In the genomic region with DNA sequence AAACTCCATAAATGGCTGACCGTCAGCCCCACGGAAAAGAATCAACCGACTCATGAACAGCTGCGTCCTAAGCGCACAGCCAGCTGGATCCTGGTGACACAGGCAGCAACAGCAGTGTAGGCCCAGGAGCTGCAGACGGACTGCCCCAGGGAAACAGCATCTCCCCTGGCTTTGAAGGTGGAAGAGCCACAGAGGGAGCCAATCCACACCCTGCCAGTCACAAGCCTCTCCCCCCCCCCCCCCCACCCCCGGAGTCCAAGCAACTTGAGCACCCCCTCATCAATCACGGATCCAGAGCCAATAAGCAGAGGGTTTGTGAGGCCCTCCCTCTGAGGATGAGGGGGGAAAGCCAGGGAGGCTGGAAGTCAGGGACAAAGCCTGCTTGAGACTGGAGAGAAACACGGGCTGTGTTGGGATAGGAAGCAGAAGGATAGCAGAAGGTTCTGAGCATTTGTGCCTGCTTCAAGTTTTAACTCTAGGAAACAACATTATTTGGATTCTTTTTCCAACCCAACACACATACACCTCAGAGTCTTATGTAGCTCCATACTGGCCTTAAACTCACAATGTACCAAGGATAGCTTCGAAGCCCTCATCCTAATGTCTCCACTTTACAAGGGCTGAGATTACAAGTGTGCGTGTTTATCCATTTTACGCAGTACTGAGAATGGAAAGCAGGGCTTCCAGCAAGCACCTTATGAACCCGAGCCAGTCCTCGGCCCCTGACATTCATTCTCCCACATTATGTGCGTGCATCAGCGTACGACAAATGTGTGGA, we compare ENCODE assay signal across 11 mouse cellular contexts. TPM values are rescaled to one million over a fixed set of nuclear protein-coding genes. Genes with fewer than 3 reads are reported as not detected.
DNase-seq lines count a peak whose midpoint lies in the region; ATAC-seq and TF ChIP-seq lines count a peak whose summit lies in the region.
"Had no signal": no experiment of that assay in that cellular context is flagged by ENCODE, and none has a peak within 500 bp of the region (broad histone marks: within the 10 kb centered on the region; RNA-seq: fewer than 3 reads in every experiment).

No protein-coding gene starts in this region.

- H3K9ac ChIP-seq in forebrain, postnatal 0 days = no peak overlapping the region
- H3K9ac ChIP-seq in hindbrain, embryonic 12.5 days = no peak overlapping the region
- H3K9ac ChIP-seq in neural tube, embryonic 11.5 days (ENCODE audit: low read length) = no peak overlapping the region

- no peak overlapping the region for H3K4me2 ChIP-seq in forebrain, postnatal 0 days (ENCODE audit: low read depth)
- H3K4me2 ChIP-seq in hindbrain, embryonic 12.5 days (replicated peaks) = peak overlapping the region; percentile 29
- peak overlapping the region; percentile 26; the same call in 1 of the 2 replicates for H3K4me2 ChIP-seq in neural tube, embryonic 11.5 days (ENCODE audit: low read depth)

- H3K4me3 ChIP-seq in embryonic facial prominence, embryonic 10.5 days = peak overlapping the region; percentile 13; the same call in 1 of the 2 replicates
- H3K4me3 ChIP-seq in forebrain, postnatal 0 days (ENCODE audit: low read depth, low read length) = no peak overlapping the region
- H3K4me3 ChIP-seq in hindbrain, embryonic 12.5 days = no peak overlapping the region
- H3K4me3 ChIP-seq in neural tube, embryonic 11.5 days (ENCODE audit: low read depth, low read length) = no peak overlapping the region
- no peak overlapping the region for H3K4me3 ChIP-seq in lung, adult 2 months (replicated peaks; ENCODE audit: extremely low read depth, low read depth, low read length)

- no peaks in the 10 kb centered on the region for H3K36me3 ChIP-seq in embryonic facial prominence, embryonic 10.5 days (replicated peaks)
- no peaks in the 10 kb centered on the region for H3K36me3 ChIP-seq in forebrain, postnatal 0 days (ENCODE audit: insufficient read depth)
- no peaks in the 10 kb centered on the region for H3K36me3 ChIP-seq in hindbrain, embryonic 12.5 days
- no peaks in the 10 kb centered on the region for H3K36me3 ChIP-seq in neural tube, embryonic 11.5 days (ENCODE audit: control insufficient read depth, insufficient read depth, low read length)

- H3K27ac ChIP-seq in embryonic facial prominence, embryonic 10.5 days (replicated peaks) = peak overlapping the region; percentile 67
- no peak overlapping the region for H3K27ac ChIP-seq in forebrain, postnatal 0 days (ENCODE audit: low read depth, low read length)
- no peak overlapping the region for H3K27ac ChIP-seq in hindbrain, embryonic 12.5 days
- H3K27ac ChIP-seq in neural tube, embryonic 11.5 days (ENCODE audit: low read depth, low read length) = no peak overlapping the region

- no peak for TF ChIP-seq CTCF in forebrain, postnatal 0 days (IDR thresholded peaks at IDR 0.05; ENCODE audit: low read depth)
- no peak for TF ChIP-seq CTCF in lung, adult 2 months (IDR thresholded peaks at IDR 0.05; ENCODE audit: insufficient read depth, low read length)

- WGBS in embryonic facial prominence, embryonic 10.5 days = 55% methylated on average over 17 of the region's 17 CpGs
- WGBS in forebrain, postnatal 0 days = 49% methylated on average over 17 of the region's 17 CpGs
- 44% methylated on average over 16 of the region's 17 CpGs for WGBS in hindbrain, embryonic 12.5 days
- 45% methylated on average over 17 of the region's 17 CpGs for WGBS in neural tube, embryonic 11.5 days
- whole genome bisulfite sequencing in lung, adult 2 months = 61% methylated on average over 17 of the region's 17 CpGs

- peaks cover 12% of the 10 kb centered on the region for H3K4me1 ChIP-seq in embryonic facial prominence, embryonic 10.5 days
- H3K4me1 ChIP-seq in forebrain, postnatal 0 days (ENCODE audit: insufficient read depth) = no peaks in the 10 kb centered on the region
- H3K4me1 ChIP-seq in hindbrain, embryonic 12.5 days = peaks cover 12% of the 10 kb centered on the region
- H3K4me1 ChIP-seq in neural tube, embryonic 11.5 days (ENCODE audit: control insufficient read depth, insufficient read depth, low read length) = no peaks in the 10 kb centered on the region; the same call in 1 of the 2 replicates
- H3K4me1 ChIP-seq in lung, adult 2 months (ENCODE audit: control insufficient read depth, insufficient read depth, low read length) = no peaks in the 10 kb centered on the region

- no peaks in the 10 kb centered on the region for H3K27me3 ChIP-seq in embryonic facial prominence, embryonic 10.5 days (replicated peaks; ENCODE audit: low read depth, poor library complexity, severe bottlenecking)
- no peaks in the 10 kb centered on the region for H3K27me3 ChIP-seq in forebrain, postnatal 0 days (ENCODE audit: insufficient read depth, low read length)
- H3K27me3 ChIP-seq in hindbrain, embryonic 12.5 days = no peaks in the 10 kb centered on the region
- no peaks in the 10 kb centered on the region for H3K27me3 ChIP-seq in neural tube, embryonic 11.5 days (ENCODE audit: control insufficient read depth, insufficient read depth, low read length)
- H3K27me3 ChIP-seq: Patski had no signal

- no peaks in the 10 kb centered on the region for H3K9me3 ChIP-seq in embryonic facial prominence, embryonic 10.5 days
- no peaks in the 10 kb centered on the region for H3K9me3 ChIP-seq in forebrain, postnatal 0 days (ENCODE audit: low read length)
- no peaks in the 10 kb centered on the region for H3K9me3 ChIP-seq in hindbrain, embryonic 12.5 days (replicated peaks)
- H3K9me3 ChIP-seq in neural tube, embryonic 11.5 days (ENCODE audit: control insufficient read depth, low read length) = no peaks in the 10 kb centered on the region

- DNase-seq in embryonic facial prominence, embryonic 10.5 days (ENCODE audit: low spot score) = peak; percentile 75
- DNase-seq in forebrain, postnatal 0 days = no peak
- DNase-seq in neural tube, embryonic 11.5 days (ENCODE audit: low spot score) = peak; percentile 59
- no peak for DNase-seq in testis, postnatal 10 days (ENCODE audit: low spot score)
- DNase-seq in lung, adult 2 months = no peak
- no peak for DNase-seq in layer of hippocampus, adult 9-10 months (ENCODE audit: low spot score)
- DNase-seq: cerebellum, adult 18-20 months had no signal

- no peak for TF ChIP-seq POLR2A in lung, adult 2 months (IDR thresholded peaks at IDR 0.05; ENCODE audit: borderline replicate concordance, extremely low read depth, low read depth, low read length)

- ATAC-seq in forebrain, postnatal 0 days = peak; percentile 73
- peak; percentile 93 for ATAC-seq in hindbrain, embryonic 12.5 days (ENCODE audit: low FRiP score)
- peak; percentile 89 for ATAC-seq in neural tube, embryonic 11.5 days (ENCODE audit: insufficient read depth, low FRiP score, low TSS enrichment)
- ATAC-seq: Patski had no signal

RNA-seq across cellular contexts. Expression of gene Ccdc81, which starts 46.8 kb away (rescaled TPM):
- polyA plus RNA-seq in embryonic facial prominence, embryonic 10.5 days (2016; fragmentation: Nextera tagmentation; extraction: Ambion mirVana) = 0.10 and 0.31 TPM in 2 replicates
- total RNA-seq in forebrain, postnatal 0 days (2014; rRNA removed) = 0.77 and 1.5 TPM in 2 replicates
- 0.62 and 1.2 TPM in 2 replicates for polyA plus RNA-seq in forebrain, postnatal 0 days (2015; fragmentation: Nextera tagmentation; extraction: Ambion mirVana)
- polyA plus RNA-seq in hindbrain, embryonic 12.5 days (2016; fragmentation: Nextera tagmentation; extraction: Ambion mirVana) = 0.61 and 0.68 TPM in 2 replicates
- not detected in 2 replicates for polyA plus RNA-seq in neural tube, embryonic 11.5 days (2014; fragmentation: Nextera tagmentation; extraction: Ambion mirVana)
- 0.76 and 0.97 TPM in 2 replicates for polyA plus RNA-seq in lung, adult 2 months (2012; rRNA removed)
- total RNA-seq: liver, adult 2 months had no signal
- polyA plus RNA-seq: heart, embryonic 14.5 days; liver, adult 2 months; Patski had no signal

Comparison
In these comparisons a context has a peak if more than half of its experiments do, and no peak if none do; other contexts are left out.
1. DNase-seq: peak in embryonic facial prominence, embryonic 10.5 days (single experiment) and neural tube, embryonic 11.5 days (single experiment); none in forebrain, postnatal 0 days (single experiment), testis, postnatal 10 days (single experiment), lung, adult 2 months (single experiment) and layer of hippocampus, adult 9-10 months (single experiment).
2. Peak in every context shown above with its lines, with median percentiles within 50 percentile points of each other: ATAC-seq.